Mouse (Mus musculus): ENCODE data around the gene Rftn1. TPM values are rescaled to one million over a fixed set of nuclear protein-coding genes. Genes with fewer than 3 reads are reported as not detected.
A peak's percentile ranks its signal among the peaks of the same experiment; 100 is the strongest.

The Rftn1 gene
- total RNA-seq, 1 experiment: 5.0 TPM

DNA sequence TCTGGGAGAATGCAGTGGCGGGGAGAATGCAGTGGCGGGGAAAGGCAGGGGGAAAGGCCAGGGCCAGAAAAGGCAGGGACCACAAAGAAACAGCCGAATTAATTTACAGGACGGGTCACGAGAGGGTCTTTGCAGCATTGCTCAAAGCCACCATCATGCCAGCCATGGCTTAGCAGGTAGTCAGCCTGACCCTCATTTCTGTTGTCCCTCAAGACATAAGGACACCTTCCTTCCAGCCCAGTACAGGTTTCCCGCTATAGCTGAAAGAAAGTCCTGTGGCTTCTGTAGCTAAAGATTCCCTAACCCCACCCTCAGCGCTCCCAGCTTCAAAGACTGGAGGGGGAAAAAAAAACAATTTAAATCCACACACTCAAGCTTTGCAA lies 184.1 kb downstream of the Rftn1 start:
- H3K36me3 ChIP-seq (ENCODE audit: control insufficient read depth, insufficient read depth, low read length, poor library complexity, severe bottlenecking): no peaks in the 10 kb centered on the region
- DNase-seq (ENCODE audit: low read depth, low spot score): no peak
- H3K4me1 ChIP-seq (ENCODE audit: control insufficient read depth in 2 of 2, insufficient read depth in 2 of 2, low read length in 2 of 2, poor library complexity in 1 of 2): peaks cover 0 to 8% of the 10 kb centered on the region in 2 experiments; a peak in 1 of 4 replicates
- H3K9me3 ChIP-seq (ENCODE audit: control insufficient read depth, insufficient read depth, low read depth, low read length): no peaks in the 10 kb centered on the region
- H3K27ac ChIP-seq (ENCODE audit: insufficient read depth, low read depth, low read length, poor library complexity, severe bottlenecking): no peak overlapping the region
- no peak overlapping the region for H3K9ac ChIP-seq (ENCODE audit: insufficient read depth, low read depth, low read length, poor library complexity, severe bottlenecking)
- H3K4me3 ChIP-seq (ENCODE audit: insufficient read depth in 1 of 2, low read depth in 1 of 2, low read length in 2 of 2, poor library complexity in 1 of 2, severe bottlenecking in 1 of 2): no peak overlapping the region
- TF ChIP-seq HCFC1 (IDR thresholded peaks at IDR 0.05; ENCODE audit: borderline replicate concordance, insufficient read depth, low read length): no peak
- no peak for TF ChIP-seq CHD2 (IDR thresholded peaks at IDR 0.05; ENCODE audit: low read depth, low read length)
- TF ChIP-seq ZNF384 (IDR thresholded peaks at IDR 0.05; ENCODE audit: low read depth, low read length): no peak
- no peak for TF ChIP-seq MAFK (IDR thresholded peaks at IDR 0.05; ENCODE audit: insufficient read depth, low read depth, low read length)
- TF ChIP-seq ZC3H11A (IDR thresholded peaks at IDR 0.05; ENCODE audit: borderline replicate concordance, low read depth, low read length): no peak
- in situ Hi-C loops (cut with MboI; ENCODE audit: low sequenced_read_pairs in 2 of 2, unreplicated experiment in 2 of 2): no loop called here

DNA sequence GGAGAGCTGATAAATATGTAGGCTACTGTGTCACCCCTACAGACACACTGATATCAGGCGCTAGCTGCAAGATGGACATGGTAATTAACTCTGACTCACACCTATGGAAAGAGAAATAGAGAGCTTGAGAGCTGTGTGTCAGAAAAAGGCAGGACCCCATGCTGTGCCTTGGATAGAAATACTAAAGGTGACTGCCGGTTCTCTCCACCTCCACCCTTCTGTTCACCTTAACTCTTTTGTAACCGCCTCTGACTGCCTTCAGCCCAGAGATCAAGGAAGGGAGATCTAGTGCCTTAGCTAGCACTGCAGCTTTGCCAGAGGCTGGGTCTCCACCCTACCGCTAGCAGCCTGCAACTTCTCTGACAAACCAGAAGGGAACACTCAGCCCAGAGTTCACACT lies 187.3 kb downstream of the Rftn1 start:
- TF ChIP-seq ZC3H11A (IDR thresholded peaks at IDR 0.05; ENCODE audit: borderline replicate concordance, low read depth, low read length): no peak
- TF ChIP-seq HCFC1 (IDR thresholded peaks at IDR 0.05; ENCODE audit: borderline replicate concordance, insufficient read depth, low read length): no peak
- TF ChIP-seq CHD2 (IDR thresholded peaks at IDR 0.05; ENCODE audit: low read depth, low read length): no peak
- no peak for TF ChIP-seq ZNF384 (IDR thresholded peaks at IDR 0.05; ENCODE audit: low read depth, low read length)
- no peak for TF ChIP-seq MAFK (IDR thresholded peaks at IDR 0.05; ENCODE audit: insufficient read depth, low read depth, low read length)
- Histone ChIP-seq H3K4me3 (ENCODE audit: insufficient read depth in 1 of 2, low read depth in 1 of 2, low read length in 2 of 2, poor library complexity in 1 of 2, severe bottlenecking in 1 of 2) (no peak overlapping the region), H3K9me3 (ENCODE audit: control insufficient read depth, insufficient read depth, low read depth, low read length) (no peaks in the 10 kb centered on the region), H3K27ac (ENCODE audit: insufficient read depth, low read depth, low read length, poor library complexity, severe bottlenecking) (no peak overlapping the region), H3K36me3 (ENCODE audit: control insufficient read depth, insufficient read depth, low read length, poor library complexity, severe bottlenecking) (no peaks in the 10 kb centered on the region), H3K4me1 (ENCODE audit: control insufficient read depth in 2 of 2, insufficient read depth in 2 of 2, low read length in 2 of 2, poor library complexity in 1 of 2) (peaks cover 0 to 8% of the 10 kb centered on the region in 2 experiments; a peak in 1 of 4 replicates), H3K9ac (ENCODE audit: insufficient read depth, low read depth, low read length, poor library complexity, severe bottlenecking) (no peak overlapping the region)
- DNase-seq (ENCODE audit: low read depth, low spot score): peak; percentile 51
- in situ Hi-C loops (cut with MboI; ENCODE audit: low sequenced_read_pairs in 2 of 2, unreplicated experiment in 2 of 2): no loop called here

DNA sequence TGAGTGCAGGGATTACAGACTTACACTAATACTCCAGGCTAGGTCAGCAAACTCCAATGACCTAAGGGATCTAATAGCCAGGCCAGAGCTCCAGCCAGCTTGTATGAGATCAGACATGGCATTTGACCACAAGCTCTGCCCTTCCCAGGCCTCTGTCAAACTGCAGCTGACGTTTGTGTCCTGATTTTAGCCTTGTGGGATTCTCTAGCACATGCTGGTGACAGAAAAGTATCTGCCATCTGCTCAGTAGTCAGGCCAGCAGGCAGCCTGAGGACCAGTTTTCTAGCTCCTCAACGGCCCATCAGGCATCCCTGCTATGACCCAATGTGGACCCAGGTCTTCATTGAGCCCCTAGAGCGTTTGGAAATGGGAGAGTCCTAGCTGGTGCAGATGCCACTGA lies 188.3 kb downstream of the Rftn1 start:
- TF ChIP-seq HCFC1 (IDR thresholded peaks at IDR 0.05; ENCODE audit: borderline replicate concordance, insufficient read depth, low read length) (no peak), CHD2 (IDR thresholded peaks at IDR 0.05; ENCODE audit: low read depth, low read length) (no peak), ZC3H11A (IDR thresholded peaks at IDR 0.05; ENCODE audit: borderline replicate concordance, low read depth, low read length) (no peak), MAFK (IDR thresholded peaks at IDR 0.05; ENCODE audit: insufficient read depth, low read depth, low read length) (no peak), ZNF384 (IDR thresholded peaks at IDR 0.05; ENCODE audit: low read depth, low read length) (no peak)
- H3K27ac ChIP-seq (ENCODE audit: insufficient read depth, low read depth, low read length, poor library complexity, severe bottlenecking): no peak overlapping the region
- H3K36me3 ChIP-seq (ENCODE audit: control insufficient read depth, insufficient read depth, low read length, poor library complexity, severe bottlenecking): no peaks in the 10 kb centered on the region
- no peak for DNase-seq (ENCODE audit: low read depth, low spot score)
- H3K9me3 ChIP-seq (ENCODE audit: control insufficient read depth, insufficient read depth, low read depth, low read length): no peaks in the 10 kb centered on the region
- no peak overlapping the region for H3K9ac ChIP-seq (ENCODE audit: insufficient read depth, low read depth, low read length, poor library complexity, severe bottlenecking)
- in situ Hi-C loops (cut with MboI; ENCODE audit: low sequenced_read_pairs in 2 of 2, unreplicated experiment in 2 of 2): no loop called here
- no peak overlapping the region for H3K4me3 ChIP-seq (ENCODE audit: insufficient read depth in 1 of 2, low read depth in 1 of 2, low read length in 2 of 2, poor library complexity in 1 of 2, severe bottlenecking in 1 of 2)
- peaks cover 0 to 7% of the 10 kb centered on the region in 2 experiments; a peak in 1 of 4 replicates for H3K4me1 ChIP-seq (ENCODE audit: control insufficient read depth in 2 of 2, insufficient read depth in 2 of 2, low read length in 2 of 2, poor library complexity in 1 of 2)

DNA sequence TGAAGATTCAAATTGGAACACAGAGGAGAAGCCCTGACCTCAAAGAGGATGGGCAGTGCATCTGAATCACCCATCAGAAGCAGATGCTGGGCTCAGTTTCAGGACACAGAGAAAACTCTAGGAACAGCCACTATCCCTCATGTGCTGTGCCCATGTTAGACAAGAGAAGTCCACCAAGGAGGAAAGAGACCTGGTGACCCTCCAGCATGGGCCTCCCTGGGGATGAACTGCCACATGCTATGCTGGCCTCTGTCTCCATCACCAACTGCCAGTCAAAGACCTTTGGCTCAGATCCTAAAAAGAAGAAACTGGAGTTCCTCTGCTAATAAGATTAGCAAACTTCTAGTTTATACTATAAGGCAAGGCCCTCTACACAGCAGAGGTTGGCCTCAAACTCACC lies 188.7 kb downstream of the Rftn1 start:
- Histone ChIP-seq H3K27ac (ENCODE audit: insufficient read depth, low read depth, low read length, poor library complexity, severe bottlenecking) (no peak overlapping the region), H3K9me3 (ENCODE audit: control insufficient read depth, insufficient read depth, low read depth, low read length) (no peaks in the 10 kb centered on the region), H3K9ac (ENCODE audit: insufficient read depth, low read depth, low read length, poor library complexity, severe bottlenecking) (no peak overlapping the region), H3K36me3 (ENCODE audit: control insufficient read depth, insufficient read depth, low read length, poor library complexity, severe bottlenecking) (no peaks in the 10 kb centered on the region), H3K4me1 (ENCODE audit: control insufficient read depth in 2 of 2, insufficient read depth in 2 of 2, low read length in 2 of 2, poor library complexity in 1 of 2) (peaks cover 0 to 3% of the 10 kb centered on the region in 2 experiments; a peak in 1 of 4 replicates), H3K4me3 (ENCODE audit: insufficient read depth in 1 of 2, low read depth in 1 of 2, low read length in 2 of 2, poor library complexity in 1 of 2, severe bottlenecking in 1 of 2) (no peak overlapping the region)
- in situ Hi-C loops (cut with MboI; ENCODE audit: low sequenced_read_pairs in 2 of 2, unreplicated experiment in 2 of 2): no loop called here
- no peak for TF ChIP-seq HCFC1 (IDR thresholded peaks at IDR 0.05; ENCODE audit: borderline replicate concordance, insufficient read depth, low read length)
- no peak for TF ChIP-seq CHD2 (IDR thresholded peaks at IDR 0.05; ENCODE audit: low read depth, low read length)
- TF ChIP-seq MAFK (IDR thresholded peaks at IDR 0.05; ENCODE audit: insufficient read depth, low read depth, low read length): no peak
- TF ChIP-seq ZC3H11A (IDR thresholded peaks at IDR 0.05; ENCODE audit: borderline replicate concordance, low read depth, low read length): no peak
- TF ChIP-seq ZNF384 (IDR thresholded peaks at IDR 0.05; ENCODE audit: low read depth, low read length): no peak
- DNase-seq (ENCODE audit: low read depth, low spot score): no peak

DNA sequence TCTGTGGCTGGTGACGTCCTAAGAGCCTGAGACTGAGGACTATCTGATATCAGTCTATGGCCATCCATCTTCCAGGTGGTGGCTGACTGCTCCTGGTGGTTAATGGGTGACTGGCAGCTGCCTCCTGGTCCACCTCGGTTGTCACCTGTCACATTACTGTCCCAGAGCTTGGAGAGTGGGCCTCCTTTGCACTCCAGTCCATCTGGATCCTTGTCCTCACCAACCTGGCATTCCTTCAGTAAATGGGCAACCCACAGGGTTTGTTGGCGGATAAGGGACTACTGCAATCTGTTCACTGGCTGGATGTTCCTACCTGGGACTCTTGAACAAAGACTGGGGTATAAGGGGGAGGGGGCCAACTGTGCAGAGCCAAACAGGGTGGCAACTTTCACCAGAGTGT lies 189.9 kb downstream of the Rftn1 start:
- Histone ChIP-seq H3K36me3 (ENCODE audit: control insufficient read depth, insufficient read depth, low read length, poor library complexity, severe bottlenecking) (no peaks in the 10 kb centered on the region), H3K9ac (ENCODE audit: insufficient read depth, low read depth, low read length, poor library complexity, severe bottlenecking) (no peak overlapping the region)
- in situ Hi-C loops (cut with MboI; ENCODE audit: low sequenced_read_pairs in 2 of 2, unreplicated experiment in 2 of 2): no loop called here

More for the DNA sequence above, 189.9 kb downstream of the Rftn1 start:
- Histone ChIP-seq H3K9me3 (ENCODE audit: control insufficient read depth, insufficient read depth, low read depth, low read length) (no peaks in the 10 kb centered on the region), H3K4me3 (ENCODE audit: insufficient read depth in 1 of 2, low read depth in 1 of 2, low read length in 2 of 2, poor library complexity in 1 of 2, severe bottlenecking in 1 of 2) (no peak overlapping the region), H3K4me1 (ENCODE audit: control insufficient read depth in 2 of 2, insufficient read depth in 2 of 2, low read length in 2 of 2, poor library complexity in 1 of 2) (no peaks in the 10 kb centered on the region), H3K27ac (ENCODE audit: insufficient read depth, low read depth, low read length, poor library complexity, severe bottlenecking) (no peak overlapping the region)
- TF ChIP-seq CHD2 (IDR thresholded peaks at IDR 0.05; ENCODE audit: low read depth, low read length) (no peak), ZNF384 (IDR thresholded peaks at IDR 0.05; ENCODE audit: low read depth, low read length) (no peak), HCFC1 (IDR thresholded peaks at IDR 0.05; ENCODE audit: borderline replicate concordance, insufficient read depth, low read length) (no peak), MAFK (IDR thresholded peaks at IDR 0.05; ENCODE audit: insufficient read depth, low read depth, low read length) (no peak), ZC3H11A (IDR thresholded peaks at IDR 0.05; ENCODE audit: borderline replicate concordance, low read depth, low read length) (no peak)
- no peak for DNase-seq (ENCODE audit: low read depth, low spot score)
